Mouse (Mus musculus) forebrain, embryonic 13.5 days (tissue): ENCODE results near the gene Slc8a3. TPM values are rescaled to one million over a fixed set of nuclear protein-coding genes. Genes with fewer than 3 reads are reported as not detected.
"Not testable (repeated sequence)": the region's sequence is repeated elsewhere in the genome, so short reads cannot be mapped to it uniquely, and the experiment has no call there.

Experiments used
- ATAC-seq: fragments of 200-750 bp; cut with Nextera tagmentation; 2 replicates; pipeline ENCODE4 v1.8.0; 2017
- H3K27ac ChIP-seq: fragments of 300-500 bp; sonication (generic); 2 replicates; pipeline ENCODE4 v1.5.1; 2015; ENCODE audit warnings: inconsistent platforms, mild to moderate bottlenecking, moderate library complexity
- H3K27me3 ChIP-seq: fragments of 300-500 bp; sonication (generic); 2 replicates; pipeline ENCODE4 v1.6.1; 2015; ENCODE audit warnings: mild to moderate bottlenecking, inconsistent platforms
- H3K36me3 ChIP-seq: fragments of 300-500 bp; sonication (generic); 2 replicates; pipeline ENCODE4 v1.6.1; 2015; ENCODE audit warnings: mild to moderate bottlenecking, inconsistent platforms; ENCODE audit not compliant: poor library complexity, severe bottlenecking
- H3K4me1 ChIP-seq: fragments of 300-500 bp; sonication (generic); 2 replicates; pipeline ENCODE4 v1.6.1; 2015; ENCODE audit warnings: inconsistent platforms
- H3K4me2 ChIP-seq: fragments of 300-500 bp; sonication (generic); 2 replicates; pipeline ENCODE4 v1.6.1; 2015; ENCODE audit warnings: inconsistent platforms, mild to moderate bottlenecking, moderate library complexity
- H3K4me3 ChIP-seq: fragments of 300-500 bp; sonication (generic); 2 replicates; pipeline ENCODE4 v1.5.1; 2015; ENCODE audit warnings: mild to moderate bottlenecking, inconsistent platforms
- H3K9ac ChIP-seq: fragments of 300-500 bp; sonication (generic); 2 replicates; pipeline ENCODE4 v1.6.1; 2015; ENCODE audit warnings: mild to moderate bottlenecking, inconsistent platforms
- H3K9me3 ChIP-seq: fragments of 300-500 bp; sonication (generic); replicated peaks from 2 replicates; pipeline ENCODE4 v1.6.1; 2016; ENCODE audit warnings: inconsistent platforms
- WGBS: fragments of 180-500 bp; shearing (Covaris S2); methylation state at CpG from one replicate; pipeline ENCODE4 v1.1.7; 2015; 5-methylcytosine and 5-hydroxymethylcytosine counted together
- polyA plus RNA-seq: library from polyadenylated mRNA; unstranded; fragments of >200 nt; fragmentation: Nextera tagmentation; extraction: Ambion mirVana; gene quantifications from 2 replicates; pipeline ENCODE4 v1.2.1, GENCODE M21; 2015

The Slc8a3 gene
- polyA plus RNA-seq = 2.0 and 2.2 TPM in 2 replicates

- Histone ChIP-seq H3K4me3 (peak within 1 kb of the TSS; percentile 69), H3K4me2 (peak within 1 kb of the TSS; percentile 98), H3K27ac (peak within 1 kb of the TSS; percentile 70)
These were observed at the start of gene Slc8a3 for GRCm38 (mm10) chr12:81332875-81333421. Slc8a3 (minus strand) TSS chr12:81333180.

DNA sequence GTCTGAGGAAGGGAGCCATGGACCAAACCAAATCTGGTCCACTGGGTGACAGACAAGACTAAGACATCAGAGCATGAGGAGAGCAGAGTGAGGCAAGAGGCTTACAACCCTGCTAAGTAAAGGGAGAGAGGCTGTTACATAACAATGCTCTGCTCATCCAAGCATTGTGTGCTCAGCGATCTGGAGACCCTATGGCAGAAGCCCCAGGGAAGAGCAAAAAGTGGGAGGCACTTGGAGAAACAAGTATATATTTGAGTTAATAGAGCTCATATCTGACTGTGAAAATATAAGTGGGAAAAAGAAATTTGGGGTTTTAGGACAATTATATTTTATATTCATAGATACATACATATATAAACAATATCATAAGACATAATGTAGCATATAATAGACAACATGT, 46.4 kb upstream of the Slc8a3 start, which contains the start of gene Gm4787:
TSS of gene Gm4787 (minus strand) at position 101 of the 400 bp plus-strand sequence.
- not testable (repeated sequence) for H3K9ac ChIP-seq, H3K4me3 ChIP-seq, H3K27me3 ChIP-seq, ATAC-seq, H3K9me3 ChIP-seq, H3K4me2 ChIP-seq, H3K36me3 ChIP-seq, H3K27ac ChIP-seq, H3K4me1 ChIP-seq
- WGBS = 67% methylated on average over 1 of the region's 1 CpGs

More at GRCm38 (mm10) chr12:81332875-81333421, at the start of gene Slc8a3:
- no peaks in the 10 kb centered on the region for H3K36me3 ChIP-seq
- H3K9ac ChIP-seq = peak within 1 kb of the TSS; percentile 82
- peaks cover 17% of the 10 kb centered on the region; the same call in 1 of the 2 replicates for H3K4me1 ChIP-seq
- peak; percentile 76 for ATAC-seq
- WGBS = under 1% methylated on average over 37 of the region's 47 CpGs
- peaks cover 22% of the 10 kb centered on the region for H3K27me3 ChIP-seq
- H3K9me3 ChIP-seq = no peaks in the 10 kb centered on the region

DNA sequence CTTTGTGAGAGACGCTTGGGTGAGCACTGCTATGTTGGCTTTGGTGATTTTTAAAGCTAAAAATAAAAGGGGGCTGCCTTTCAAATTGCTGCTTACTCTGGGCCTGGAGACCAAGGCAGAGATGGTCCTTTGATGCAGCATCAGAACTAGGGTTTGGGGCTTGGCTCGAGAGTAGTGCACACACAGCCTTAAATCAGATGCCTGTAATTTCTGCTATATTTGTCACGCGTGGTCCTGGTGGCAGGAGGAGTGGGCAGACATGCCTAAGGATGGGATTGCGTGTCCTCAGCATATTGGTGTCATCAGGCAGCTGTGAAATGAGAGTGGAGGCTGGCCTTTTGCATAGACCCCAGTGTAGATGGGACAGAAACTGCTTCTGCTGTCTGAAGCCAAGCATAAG, 861 bp upstream of the Slc8a3 start:
- H3K4me3 ChIP-seq = peak overlapping the region; percentile 69; the same call in 1 of the 2 replicates
- no peaks in the 10 kb centered on the region for H3K36me3 ChIP-seq
- peaks cover 22% of the 10 kb centered on the region for H3K27me3 ChIP-seq
- no peaks in the 10 kb centered on the region for H3K9me3 ChIP-seq
- no peak overlapping the region for H3K27ac ChIP-seq
- peak overlapping the region; percentile 98 for H3K4me2 ChIP-seq
- H3K9ac ChIP-seq = peak overlapping the region; percentile 82; the same call in 1 of the 2 replicates
- 71% methylated on average over 5 of the region's 5 CpGs for WGBS
- H3K4me1 ChIP-seq = peaks cover 17% of the 10 kb centered on the region; the same call in 1 of the 2 replicates
- no peak for ATAC-seq

GRCm38 (mm10) chr12:81331937-81332874, 774 bp downstream of the Slc8a3 start:
- H3K4me1 ChIP-seq = peaks cover 17% of the 10 kb centered on the region; the same call in 1 of the 2 replicates
- peak overlapping the region; percentile 82 for H3K9ac ChIP-seq
- peak overlapping the region; percentile 70 for H3K27ac ChIP-seq
- peak overlapping the region; percentile 98 for H3K4me2 ChIP-seq
- peak; percentile 80 for ATAC-seq
- peaks cover 22% of the 10 kb centered on the region for H3K27me3 ChIP-seq
- under 1% methylated on average over 48 of the region's 54 CpGs for WGBS
- no peaks in the 10 kb centered on the region for H3K9me3 ChIP-seq
- H3K4me3 ChIP-seq = peak overlapping the region; percentile 69
- no peaks in the 10 kb centered on the region for H3K36me3 ChIP-seq

DNA sequence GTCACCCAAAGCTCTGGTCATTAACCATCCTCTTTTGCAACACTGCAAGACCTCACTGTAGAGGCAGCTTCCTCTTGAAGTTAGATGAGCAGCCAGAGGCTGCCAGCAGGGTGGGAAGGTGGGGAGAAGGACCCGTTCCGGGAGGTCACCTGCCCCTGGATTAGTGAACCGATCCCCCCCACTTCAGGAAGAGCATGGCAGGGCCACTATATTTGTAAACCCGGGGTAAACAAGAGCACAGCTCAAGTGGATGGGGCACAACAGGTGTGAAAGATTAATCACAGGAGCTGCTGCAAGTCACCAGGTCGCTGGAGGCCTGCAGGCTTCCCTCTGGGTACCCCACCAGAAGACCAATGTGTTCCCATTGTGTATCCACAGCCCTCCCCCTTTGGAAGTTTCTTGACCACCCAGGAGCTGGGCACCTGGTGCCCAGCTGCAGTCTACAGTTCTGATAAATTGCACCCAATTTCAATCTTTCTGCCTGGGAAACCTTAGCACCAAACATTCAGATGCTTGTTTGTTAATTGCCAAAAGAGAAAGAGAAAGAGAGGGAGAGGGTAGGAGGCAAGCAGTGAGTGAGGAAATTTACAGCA, 1.8 kb downstream of the Slc8a3 start:
- H3K9me3 ChIP-seq = no peaks in the 10 kb centered on the region
- WGBS = 40% methylated on average over 5 of the region's 5 CpGs
- ATAC-seq = no peak
- peaks cover 22% of the 10 kb centered on the region for H3K27me3 ChIP-seq
- no peaks in the 10 kb centered on the region for H3K36me3 ChIP-seq
- H3K4me2 ChIP-seq = peak overlapping the region; percentile 98
- peaks cover 17% of the 10 kb centered on the region; the same call in 1 of the 2 replicates for H3K4me1 ChIP-seq
- H3K9ac ChIP-seq = peak overlapping the region; percentile 82; the same call in 1 of the 2 replicates
- no peak overlapping the region for H3K27ac ChIP-seq
- peak overlapping the region; percentile 69 for H3K4me3 ChIP-seq

- H3K4me3 ChIP-seq = no peak overlapping the region
- no peaks in the 10 kb centered on the region for H3K27me3 ChIP-seq
- H3K9me3 ChIP-seq = no peaks in the 10 kb centered on the region; the same call in 1 of the 2 replicates
- no peak overlapping the region for H3K27ac ChIP-seq
- H3K36me3 ChIP-seq = no peaks in the 10 kb centered on the region
- ATAC-seq = no peak
- H3K4me2 ChIP-seq = no peak overlapping the region
- H3K4me1 ChIP-seq = 0 out of 2 replicates have a peak, but pooled peaks cover 6% of the 10 kb centered on the region
- no peak overlapping the region for H3K9ac ChIP-seq
- 83% methylated on average over 3 of the region's 3 CpGs for WGBS
These were observed 8.0 kb downstream of the Slc8a3 start for GRCm38 (mm10) chr12:81324991-81325390.

DNA sequence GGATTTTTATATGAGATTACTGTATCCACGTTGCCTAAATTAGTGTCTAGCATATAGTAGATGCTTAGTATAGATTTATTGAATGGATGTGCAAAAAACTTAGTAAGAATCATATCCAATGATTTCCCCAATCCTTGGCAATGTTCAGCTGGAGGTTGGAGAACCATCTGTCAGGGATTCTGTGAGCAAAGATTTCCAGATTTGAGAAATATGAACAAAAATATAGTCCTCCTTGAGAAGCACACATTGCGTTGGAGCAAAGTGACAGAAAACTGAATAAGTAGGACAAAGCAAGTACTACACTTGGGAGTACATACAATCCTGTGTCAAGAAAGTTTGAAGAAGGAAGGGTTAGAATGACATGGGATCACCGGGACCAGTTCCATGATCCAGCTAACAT, 8.9 kb downstream of the Slc8a3 start:
- no peaks in the 10 kb centered on the region for H3K36me3 ChIP-seq
- H3K9me3 ChIP-seq = no peaks in the 10 kb centered on the region; the same call in 1 of the 2 replicates
- no peak overlapping the region for H3K4me2 ChIP-seq
- no peak for ATAC-seq
- H3K4me1 ChIP-seq = 0 out of 2 replicates have a peak, but pooled peaks cover 6% of the 10 kb centered on the region
- H3K9ac ChIP-seq = no peak overlapping the region
- H3K27me3 ChIP-seq = no peaks in the 10 kb centered on the region
- no peak overlapping the region for H3K4me3 ChIP-seq
- no peak overlapping the region for H3K27ac ChIP-seq
- WGBS = 93% methylated on average over 3 of the region's 3 CpGs

GRCm38 (mm10) chr12:81321021-81321420, 12.0 kb downstream of the Slc8a3 start:
- no peaks in the 10 kb centered on the region for H3K27me3 ChIP-seq
- no peaks in the 10 kb centered on the region; the same call in 1 of the 2 replicates for H3K9me3 ChIP-seq
- H3K4me3 ChIP-seq = no peak overlapping the region
- H3K4me2 ChIP-seq = no peak overlapping the region
- no peaks in the 10 kb centered on the region for H3K36me3 ChIP-seq
- WGBS = 80% methylated on average over 1 of the region's 1 CpGs
- H3K9ac ChIP-seq = no peak overlapping the region
- no peak for ATAC-seq
- H3K4me1 ChIP-seq = 0 out of 2 replicates have a peak, but pooled peaks cover 6% of the 10 kb centered on the region
- no peak overlapping the region for H3K27ac ChIP-seq

- no peak for ATAC-seq
- Histone ChIP-seq H3K4me1 (0 out of 2 replicates have a peak, but pooled peaks cover 6% of the 10 kb centered on the region), H3K4me3 (no peak overlapping the region), H3K27me3 (no peaks in the 10 kb centered on the region), H3K9me3 (no peaks in the 10 kb centered on the region), H3K9ac (no peak overlapping the region), H3K27ac (no peak overlapping the region), H3K4me2 (no peak overlapping the region), H3K36me3 (no peaks in the 10 kb centered on the region)
- 4% methylated on average over 2 of the region's 2 CpGs for WGBS
These were observed 15.2 kb downstream of the Slc8a3 start for GRCm38 (mm10) chr12:81317811-81318210.

DNA sequence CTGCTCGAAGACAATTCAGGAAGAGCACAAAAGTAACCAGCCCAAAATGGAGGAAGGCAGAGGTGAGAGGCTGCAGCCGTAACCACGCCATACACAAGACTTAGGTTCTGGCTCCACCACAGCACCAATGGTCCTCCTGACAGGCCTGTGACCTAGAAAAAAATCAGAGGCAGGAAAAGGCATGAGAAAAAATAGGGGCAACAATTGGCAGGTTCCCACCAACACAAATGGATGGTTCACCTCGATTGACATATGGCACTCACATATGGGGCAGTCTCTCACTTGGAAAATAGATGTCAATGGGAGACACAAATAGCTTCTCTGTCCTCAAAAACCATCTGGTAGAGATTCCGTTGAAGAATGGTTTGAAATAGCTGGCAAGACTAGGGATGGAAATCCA, 17.0 kb downstream of the Slc8a3 start:
- 0 out of 2 replicates have a peak, but pooled peaks cover 2% of the 10 kb centered on the region for H3K4me1 ChIP-seq
- H3K9ac ChIP-seq = no peak overlapping the region
- WGBS = 91% methylated on average over 5 of the region's 5 CpGs
- no peak overlapping the region for H3K4me2 ChIP-seq
- no peaks in the 10 kb centered on the region for H3K9me3 ChIP-seq
- no peak overlapping the region for H3K4me3 ChIP-seq
- H3K27me3 ChIP-seq = no peaks in the 10 kb centered on the region
- no peaks in the 10 kb centered on the region for H3K36me3 ChIP-seq
- no peak overlapping the region for H3K27ac ChIP-seq
- no peak for ATAC-seq

DNA sequence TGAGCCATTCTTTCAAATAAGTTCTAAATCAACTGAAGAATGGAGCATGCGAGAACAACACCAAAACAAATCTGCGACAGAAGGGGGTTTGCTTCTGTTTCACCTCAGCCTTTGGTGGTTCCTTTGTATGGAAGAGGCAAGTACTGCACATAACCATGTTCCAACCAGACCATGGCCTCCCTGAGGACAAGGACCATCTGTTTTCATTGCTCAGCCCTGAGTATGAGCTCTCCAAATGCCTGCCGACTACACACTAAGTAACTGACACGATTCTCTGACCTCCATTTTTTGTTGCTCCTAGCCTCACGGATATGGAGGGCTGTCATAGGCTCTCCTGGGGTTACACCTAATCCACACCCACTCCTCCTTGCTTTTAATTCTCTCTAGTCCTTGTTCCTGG, 29.4 kb downstream of the Slc8a3 start:
- ATAC-seq = no peak
- H3K36me3 ChIP-seq = no peaks in the 10 kb centered on the region
- no peak overlapping the region for H3K27ac ChIP-seq
- no peak overlapping the region for H3K9ac ChIP-seq
- 85% methylated on average over 5 of the region's 5 CpGs for WGBS
- no peaks in the 10 kb centered on the region for H3K9me3 ChIP-seq
- no peaks in the 10 kb centered on the region for H3K27me3 ChIP-seq
- no peaks in the 10 kb centered on the region for H3K4me1 ChIP-seq
- H3K4me3 ChIP-seq = no peak overlapping the region
- H3K4me2 ChIP-seq = no peak overlapping the region
